Mouse (Mus musculus): ENCODE data around the gene Gm17467. TPM values are rescaled to one million over a fixed set of nuclear protein-coding genes. Genes with fewer than 3 reads are reported as not detected.
"Not testable (repeated sequence)": the region's sequence is repeated elsewhere in the genome, so short reads cannot be mapped to it uniquely, and the experiment has no call there.

Gene Gm17467
- not detected in 2 replicates for polyA plus RNA-seq (2015; fragmentation: Nextera tagmentation; extraction: Ambion mirVana)

DNA sequence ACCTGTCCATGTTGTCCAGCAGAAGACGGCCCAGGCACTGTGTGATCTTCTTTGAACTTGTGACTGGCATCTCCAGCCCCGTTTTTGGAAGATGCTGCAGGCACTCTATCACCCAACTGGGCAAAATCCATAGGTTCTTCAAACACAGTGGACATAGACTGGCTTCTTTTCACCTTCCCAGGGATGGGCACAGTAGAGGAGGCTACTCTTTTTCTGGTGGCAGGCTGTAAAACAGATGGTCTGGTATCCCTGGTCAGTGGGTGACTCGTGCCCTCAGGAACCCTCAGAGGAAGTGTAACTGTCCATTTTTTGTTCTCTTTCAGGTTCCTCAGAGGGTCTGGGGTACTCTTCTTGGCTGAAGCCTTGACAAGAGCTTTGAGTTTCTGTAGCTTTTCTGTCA lies at the start of gene Gm17467:
Gm17467 (minus strand) TSS at position 101 of the 400 bp plus-strand sequence.
- H3K27me3 ChIP-seq (replicated peaks); H3K9me3 ChIP-seq (replicated peaks); H3K4me2 ChIP-seq; ATAC-seq (ENCODE audit: low FRiP score); H3K9ac ChIP-seq (replicated peaks); H3K4me1 ChIP-seq; H3K27ac ChIP-seq (replicated peaks); H3K4me3 ChIP-seq (replicated peaks); H3K36me3 ChIP-seq: not testable (repeated sequence)
- no CpG with 5 or more reads among the region's 3 CpGs for WGBS

Other genes with a start within 250 kb of the Gm17467 start
- gene Cldn34c2, start 123.1 kb downstream of the Gm17467 start, polyA plus RNA-seq (2015; fragmentation: Nextera tagmentation; extraction: Ambion mirVana) = not detected in 2 replicates
- not detected in 2 replicates for gene Cldn34c3, start 88.9 kb upstream of the Gm17467 start, polyA plus RNA-seq (2015; fragmentation: Nextera tagmentation; extraction: Ambion mirVana)